Mouse (Mus musculus): ENCODE measurements at regions not wholly inside any gene's neighbourhood (a gene's known extent, or its start where the extent isn't known, plus 50 kb on each side); places are given as distances from the start of the nearest gene placed in this dataset.

- no peak for DNase-seq (ENCODE audit: low spot score in 2 of 2)
Measured at GRCm38 (mm10) chr5:41206462-41206861, 501.5 kb downstream of the Rab28 start.

DNA sequence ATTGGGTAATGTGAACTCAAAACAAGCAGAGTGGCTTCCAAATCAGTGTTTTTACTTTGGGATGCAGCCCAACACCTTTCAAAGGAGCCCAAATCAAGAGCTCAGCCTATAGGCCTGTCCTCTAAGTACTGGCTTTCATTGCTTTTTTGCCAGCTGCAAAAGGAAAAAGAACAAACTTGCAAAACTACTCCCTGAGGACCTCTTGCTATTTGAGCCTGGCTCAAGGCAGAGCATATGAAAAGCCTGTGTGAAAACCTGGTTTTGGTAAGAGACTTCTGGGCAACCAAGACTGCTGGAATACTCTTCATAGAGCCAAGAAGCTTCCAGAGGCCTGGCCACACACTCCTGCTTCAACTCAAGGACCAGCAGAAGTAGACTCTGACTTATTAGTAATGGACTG lies 503.5 kb downstream of the Rab28 start:
- DNase-seq (ENCODE audit: low spot score in 2 of 2): no peak

- DNase-seq (ENCODE audit: low spot score in 2 of 2): no peak
Measured at GRCm38 (mm10) chr5:41187193-41187592, 520.8 kb downstream of the Rab28 start.

DNA sequence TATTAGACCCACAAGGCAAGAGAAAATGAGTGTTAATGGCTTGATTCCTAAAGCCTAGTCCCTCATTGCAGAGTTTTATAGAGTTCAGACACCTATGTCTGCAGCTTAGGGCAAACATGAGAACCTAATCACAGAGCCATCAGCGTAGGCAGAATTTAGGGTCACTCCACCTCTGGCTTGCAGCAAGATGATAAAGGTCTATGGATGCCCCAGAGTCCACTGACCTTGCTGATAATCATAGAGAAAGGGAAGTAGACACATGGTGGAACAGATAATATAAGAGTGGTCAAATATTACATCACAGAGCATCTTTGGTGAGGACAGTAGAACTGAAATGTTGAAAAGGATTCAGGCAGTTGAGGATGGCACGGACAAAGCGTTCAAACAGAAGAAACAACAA lies 530.7 kb downstream of the Rab28 start:
- DNase-seq (ENCODE audit: low spot score in 2 of 2): no peak

DNA sequence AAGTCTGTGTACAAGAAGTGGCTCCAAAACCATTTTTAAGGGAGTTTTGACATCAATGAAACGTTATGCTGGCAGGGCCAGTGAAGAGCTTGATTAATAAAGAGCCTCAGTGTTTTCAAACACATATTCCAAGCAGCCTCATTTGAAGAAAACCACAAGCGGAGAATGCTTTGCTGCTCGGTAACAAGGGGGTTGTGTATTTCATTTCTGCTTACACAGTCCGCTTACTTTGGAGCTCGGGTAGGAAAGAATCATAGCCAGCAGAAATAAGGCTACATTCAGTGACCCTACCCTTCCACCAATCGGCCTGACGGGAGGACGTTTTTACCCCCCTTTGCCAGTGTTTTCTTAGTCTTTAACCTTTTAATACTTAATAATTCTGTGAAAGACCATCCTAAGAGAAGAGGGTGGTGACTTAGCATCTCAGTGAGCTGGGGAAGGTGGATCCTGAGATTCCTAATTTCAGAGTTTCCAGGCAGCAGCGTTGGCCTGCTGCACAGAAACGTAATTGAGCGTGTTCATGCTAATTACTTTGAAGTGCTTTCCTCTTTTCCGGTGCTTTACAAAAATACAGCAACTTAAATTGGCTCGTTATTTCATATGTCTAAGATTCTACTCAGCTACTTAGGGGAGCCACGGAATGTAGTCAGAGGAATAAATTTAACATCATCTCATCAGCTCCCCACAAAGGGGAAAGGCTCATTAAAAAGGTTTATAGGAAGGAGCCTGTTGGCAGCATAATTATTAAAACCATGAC lies 541.9 kb downstream of the Rab28 start:
- no peak for DNase-seq (ENCODE audit: low spot score in 2 of 2)

GRCm38 (mm10) chr5:41125050-41125449 lies 582.9 kb downstream of the Rab28 start:
- no peak for DNase-seq (ENCODE audit: low spot score in 2 of 2)

DNA sequence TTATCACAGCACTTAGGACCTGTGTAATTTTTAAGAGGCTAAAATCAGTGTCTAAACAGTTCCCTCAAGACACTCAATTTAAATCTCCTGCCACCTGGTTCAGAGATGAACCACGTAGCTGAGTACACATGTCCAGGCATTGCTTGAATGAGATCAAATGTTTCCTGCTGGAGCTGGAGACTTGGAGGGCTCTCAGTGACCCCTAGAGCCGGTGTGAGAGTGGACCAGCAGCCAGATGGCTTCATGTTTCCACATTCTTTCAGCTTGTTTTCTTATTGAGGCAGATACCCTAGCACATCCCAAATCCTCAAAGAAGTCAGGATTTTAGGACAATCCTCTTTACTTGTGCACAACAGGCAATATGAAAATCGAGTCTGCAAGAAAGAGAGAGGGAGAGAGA lies 590.3 kb downstream of the Rab28 start:
- no peak for DNase-seq (ENCODE audit: low spot score in 2 of 2)

DNA sequence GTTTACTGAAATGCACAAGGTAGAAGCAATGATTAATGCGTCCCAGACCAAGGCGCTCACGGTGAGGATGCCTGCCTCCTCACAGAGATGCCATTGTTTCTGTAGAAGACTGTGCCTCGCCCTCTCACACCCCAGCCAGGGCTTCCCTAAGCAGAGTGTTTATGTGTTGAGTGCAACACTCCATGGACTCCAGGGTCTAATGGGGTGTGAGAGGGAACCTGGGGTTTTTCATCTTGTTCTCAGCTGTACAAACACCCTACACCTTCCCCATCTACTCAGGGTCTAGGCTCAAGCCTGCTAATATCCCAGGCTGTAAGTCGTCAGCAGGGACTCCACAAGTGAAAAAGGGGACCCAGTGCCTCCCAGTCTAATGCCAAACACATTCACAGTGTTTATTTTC lies 620.2 kb downstream of the Rab28 start:
- DNase-seq (ENCODE audit: low spot score in 2 of 2): no peak

GRCm38 (mm10) chr5:41076412-41076811 lies 631.5 kb downstream of the Rab28 start:
- no peak for DNase-seq (ENCODE audit: low spot score in 2 of 2)

GRCm38 (mm10) chr5:41061646-41062045 lies 646.3 kb downstream of the Rab28 start:
- no peak for DNase-seq (ENCODE audit: low spot score in 2 of 2)

DNA sequence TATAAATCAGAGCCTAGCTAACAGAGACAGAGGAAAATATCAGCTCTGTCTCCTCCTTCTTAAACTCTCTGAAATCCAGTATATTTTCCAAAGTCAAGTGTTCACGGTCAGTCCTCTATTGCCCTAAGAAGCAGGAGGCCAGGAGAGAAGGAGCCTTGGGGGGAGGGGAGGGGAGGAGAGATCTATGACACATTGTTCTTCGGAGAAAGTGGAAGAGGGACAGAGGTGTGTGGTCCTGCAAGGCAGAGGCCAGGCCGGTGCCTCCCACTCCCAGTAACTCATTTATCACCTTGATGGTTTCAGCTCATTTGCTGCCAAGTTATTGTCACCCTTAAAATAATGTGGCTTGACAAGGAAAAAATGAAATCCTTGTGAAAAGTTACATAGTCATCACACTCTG lies 646.7 kb downstream of the Rab28 start:
- no peak for DNase-seq (ENCODE audit: low spot score in 2 of 2)

DNA sequence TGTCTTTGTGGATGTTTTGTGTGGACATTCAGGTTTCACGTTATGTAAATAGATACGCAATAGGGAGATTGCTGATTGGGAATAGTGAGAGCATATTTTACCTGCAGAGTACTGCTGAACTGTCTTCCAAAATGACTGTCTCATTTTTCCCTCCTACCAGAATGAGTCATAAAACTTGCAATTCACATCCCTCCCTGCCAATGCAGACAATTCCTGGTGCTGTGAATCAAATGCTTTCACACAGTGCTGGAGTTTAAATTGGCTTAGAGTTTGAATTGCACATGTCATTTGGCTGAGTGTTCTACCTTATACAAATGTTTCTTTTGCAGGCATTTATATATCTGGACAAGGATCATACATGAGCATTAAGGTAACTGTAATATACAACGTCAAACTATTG lies 649.9 kb downstream of the Rab28 start:
- DNase-seq (ENCODE audit: low spot score in 2 of 2): no peak

- no peak for DNase-seq (ENCODE audit: low spot score in 2 of 2)
Measured at GRCm38 (mm10) chr5:41051948-41052347, 656.0 kb downstream of the Rab28 start.

GRCm38 (mm10) chr5:41048515-41048914 lies 659.4 kb downstream of the Rab28 start:
- no peak for DNase-seq (ENCODE audit: low spot score in 2 of 2)

DNA sequence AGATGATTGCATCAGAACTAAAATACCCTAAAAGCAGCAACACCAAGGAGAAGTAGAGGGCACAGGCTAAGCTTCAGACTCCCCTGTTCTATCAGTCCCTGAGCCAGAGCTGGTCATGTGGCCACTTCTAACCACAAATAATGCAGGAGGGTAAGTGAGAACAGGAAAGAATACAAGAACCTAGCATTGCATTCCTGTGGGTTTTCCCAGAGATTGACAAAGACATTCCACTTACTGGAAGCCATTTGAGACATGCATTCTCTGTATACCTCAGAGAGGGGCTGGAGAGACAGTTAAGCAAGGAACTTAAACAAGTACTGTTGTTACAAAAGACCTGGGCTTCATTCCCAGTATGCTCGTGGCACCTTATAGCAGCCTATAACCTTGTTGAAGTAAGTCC lies 662.7 kb downstream of the Rab28 start:
- DNase-seq (ENCODE audit: low spot score in 2 of 2): no peak

DNA sequence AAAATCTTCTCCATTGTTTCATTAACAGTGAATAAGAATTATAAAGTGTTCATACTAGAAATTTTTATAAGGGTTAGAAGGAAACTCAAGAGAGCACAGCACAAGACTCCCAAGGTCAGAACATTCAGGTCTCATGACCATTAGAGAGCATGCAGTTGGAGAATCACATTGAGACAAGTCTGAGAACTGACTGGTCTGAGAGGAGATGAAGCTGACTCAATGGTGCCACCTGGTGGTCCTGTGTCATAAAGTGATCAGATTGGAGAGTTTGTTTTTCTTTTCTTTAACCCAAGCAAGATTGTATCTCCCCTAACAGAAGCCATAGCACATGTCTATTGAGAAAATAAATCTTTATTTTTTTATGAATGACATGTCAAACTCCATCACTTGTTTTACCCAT lies 663.5 kb downstream of the Rab28 start:
- peak in 1 of 2 experiments; percentile 35 for DNase-seq (ENCODE audit: low spot score in 2 of 2)

DNA sequence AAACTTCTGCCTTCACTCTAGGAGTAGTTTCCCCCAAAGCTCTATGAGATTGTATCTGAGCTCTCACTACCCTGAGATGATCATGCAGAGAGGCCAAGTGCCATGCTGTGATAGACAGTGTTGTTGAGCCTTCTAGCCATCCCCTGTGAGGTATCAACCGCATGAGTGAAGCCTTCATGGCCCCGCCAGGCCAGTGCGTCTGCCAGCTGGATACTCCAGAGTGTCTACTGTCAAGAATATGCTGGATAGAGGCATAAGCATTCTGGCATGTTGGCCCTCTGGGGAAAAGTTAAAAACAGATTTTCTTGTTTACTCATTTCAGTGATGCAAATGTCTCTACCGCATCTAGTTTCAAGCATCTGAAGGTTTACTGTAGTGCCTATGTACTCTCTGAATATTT lies 669.2 kb downstream of the Rab28 start:
- no peak for DNase-seq (ENCODE audit: low spot score in 2 of 2)

- DNase-seq (ENCODE audit: low spot score in 2 of 2): no peak
Measured at GRCm38 (mm10) chr5:41006692-41007091, 701.3 kb downstream of the Rab28 start.

DNA sequence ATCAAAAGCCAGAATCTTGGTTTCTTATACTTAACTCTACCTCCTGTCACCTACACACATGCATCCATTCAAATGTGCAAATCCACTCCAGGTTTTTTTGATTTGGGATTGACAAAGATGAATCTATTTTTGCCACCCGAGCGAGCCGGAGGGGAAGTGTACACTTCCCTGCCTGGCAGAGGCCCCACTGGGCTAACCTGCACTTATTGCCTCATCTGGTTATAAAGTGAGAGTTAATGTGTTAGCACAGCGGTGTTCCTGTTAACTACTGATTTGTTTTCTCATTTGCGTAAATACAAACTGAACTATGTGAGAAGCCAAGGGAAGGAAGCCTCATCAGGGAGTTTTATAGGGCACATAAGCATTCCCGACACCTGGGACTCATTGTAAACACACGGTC lies 721.4 kb downstream of the Rab28 start:
- DNase-seq (ENCODE audit: low spot score in 2 of 2): no peak

DNA sequence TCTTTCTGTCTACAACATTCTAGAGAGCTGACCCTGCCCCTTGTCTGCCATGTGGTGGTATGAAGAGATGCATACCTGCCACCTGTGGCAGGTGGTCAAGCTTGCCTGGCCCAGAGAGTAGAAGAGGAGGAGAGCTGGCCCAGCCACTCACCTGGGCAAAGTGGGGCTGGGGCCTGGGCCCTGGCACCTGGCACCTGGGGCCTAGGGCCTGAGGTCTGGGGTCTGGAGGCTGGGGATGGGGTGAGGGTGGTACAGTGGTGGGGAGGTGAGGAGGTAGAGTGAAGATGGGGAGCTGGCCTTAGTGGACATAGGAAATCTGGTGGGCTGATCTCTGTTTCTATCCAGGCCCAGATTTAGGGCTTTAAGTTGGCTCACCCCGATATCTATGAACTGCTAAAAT lies 733.1 kb downstream of the Rab28 start:
- no peak for DNase-seq (ENCODE audit: low spot score in 2 of 2)

- no peak for DNase-seq (ENCODE audit: low spot score in 2 of 2)
Measured at GRCm38 (mm10) chr5:40952901-40953595, 754.9 kb downstream of the Rab28 start.

GRCm38 (mm10) chr5:40929127-40929526 lies 778.8 kb downstream of the Rab28 start:
- no peak for DNase-seq (ENCODE audit: low spot score in 2 of 2)

GRCm38 (mm10) chr5:40920920-40921319 lies 787.0 kb downstream of the Rab28 start:
- DNase-seq (ENCODE audit: low spot score in 2 of 2): no peak

- no peak for DNase-seq (ENCODE audit: low spot score in 2 of 2)
Measured at GRCm38 (mm10) chr5:40908803-40909202, 799.2 kb downstream of the Rab28 start.

All from thymus, postnatal 10 days (tissue).